Mouse (Mus musculus): ENCODE data around the gene Ltbp1. TPM values are rescaled to one million over a fixed set of nuclear protein-coding genes. Genes with fewer than 3 reads are reported as not detected.
"Not testable (repeated sequence)": the region's sequence is repeated elsewhere in the genome, so short reads cannot be mapped to it uniquely, and the experiment has no call there.

Gene Ltbp1
- total RNA-seq, 2 experiments from 2014 or later: 8.2 to 8.4 TPM

GRCm38 (mm10) chr17:75097367-75097766 lies 92.0 kb downstream of the Ltbp1 start:
- intact Hi-C loops (cut with DNase I): no loop called here
- DNase-seq (ENCODE audit: low spot score in 2 of 2): no peak

- intact Hi-C loops (cut with DNase I): loop anchor here (10.0 kb wide), 1 partner anchor 254 kb away; no protein-coding TSS in a partner anchor
- DNase-seq (ENCODE audit: low spot score in 2 of 2): no peak
Measured at GRCm38 (mm10) chr17:75101215-75101614, 95.8 kb downstream of the Ltbp1 start.

- DNase-seq (ENCODE audit: low spot score in 2 of 2): no peak
- intact Hi-C loops (cut with DNase I): loop anchor here (10.0 kb wide), 1 partner anchor 253 kb away; no protein-coding TSS in a partner anchor
Measured at GRCm38 (mm10) chr17:75101994-75102393, 96.6 kb downstream of the Ltbp1 start.

GRCm38 (mm10) chr17:75107412-75107811 lies 102.0 kb downstream of the Ltbp1 start:
- intact Hi-C loops (cut with DNase I): loop anchor here (10.0 kb wide), 1 partner anchor 247 kb away; no protein-coding TSS in a partner anchor
- DNase-seq (ENCODE audit: low spot score in 2 of 2): peak; percentile 12 to 15

GRCm38 (mm10) chr17:75107879-75108278 lies 102.5 kb downstream of the Ltbp1 start:
- intact Hi-C loops (cut with DNase I): loop anchor here (10.0 kb wide), 1 partner anchor 247 kb away; no protein-coding TSS in a partner anchor

GRCm38 (mm10) chr17:75109081-75109716 lies 103.8 kb downstream of the Ltbp1 start:
- no peak for DNase-seq (ENCODE audit: low spot score in 2 of 2)
- intact Hi-C loops (cut with DNase I): loop anchor here (10.0 kb wide), 1 partner anchor 246 kb away; no protein-coding TSS in a partner anchor

More at GRCm38 (mm10) chr17:75107879-75108278, 102.5 kb downstream of the Ltbp1 start:
- no peak for DNase-seq (ENCODE audit: low spot score in 2 of 2)

GRCm38 (mm10) chr17:75110252-75111205 lies 105.2 kb downstream of the Ltbp1 start:
- intact Hi-C loops (cut with DNase I): no loop called here
- DNase-seq (ENCODE audit: low spot score in 2 of 2): no peak

- intact Hi-C loops (cut with DNase I): no loop called here
- DNase-seq (ENCODE audit: low spot score in 2 of 2): no peak
Measured at GRCm38 (mm10) chr17:75115594-75115993, 110.2 kb downstream of the Ltbp1 start.

GRCm38 (mm10) chr17:75118896-75119295 lies 113.5 kb downstream of the Ltbp1 start:
- DNase-seq (ENCODE audit: low spot score in 2 of 2): no peak
- intact Hi-C loops (cut with DNase I): no loop called here

GRCm38 (mm10) chr17:75119422-75119821 lies 114.1 kb downstream of the Ltbp1 start:
- no peak for DNase-seq (ENCODE audit: low spot score in 2 of 2)
- intact Hi-C loops (cut with DNase I): no loop called here

GRCm38 (mm10) chr17:75120071-75120470 lies 114.7 kb downstream of the Ltbp1 start:
- intact Hi-C loops (cut with DNase I): no loop called here
- no peak for DNase-seq (ENCODE audit: low spot score in 2 of 2)

- no peak for DNase-seq (ENCODE audit: low spot score in 2 of 2)
- intact Hi-C loops (cut with DNase I): no loop called here
Measured at GRCm38 (mm10) chr17:75122584-75123282, 117.4 kb downstream of the Ltbp1 start.

- no peak for DNase-seq (ENCODE audit: low spot score in 2 of 2)
- intact Hi-C loops (cut with DNase I): no loop called here
Measured at GRCm38 (mm10) chr17:75128337-75128935, 123.1 kb downstream of the Ltbp1 start.

GRCm38 (mm10) chr17:75133983-75134382 lies 128.6 kb downstream of the Ltbp1 start:
- DNase-seq (ENCODE audit: low spot score in 2 of 2): no peak
- intact Hi-C loops (cut with DNase I): no loop called here

- DNase-seq (ENCODE audit: low spot score in 2 of 2): no peak
- intact Hi-C loops (cut with DNase I): no loop called here
Measured at GRCm38 (mm10) chr17:75139731-75140130, 134.4 kb downstream of the Ltbp1 start.

- intact Hi-C loops (cut with DNase I); DNase-seq (ENCODE audit: low spot score in 2 of 2): not testable (repeated sequence)
Measured at GRCm38 (mm10) chr17:75142845-75143244, 137.5 kb downstream of the Ltbp1 start.

GRCm38 (mm10) chr17:75143927-75144326 lies 138.6 kb downstream of the Ltbp1 start:
- no peak for DNase-seq (ENCODE audit: low spot score in 2 of 2)
- intact Hi-C loops (cut with DNase I): no loop called here

- no peak for DNase-seq (ENCODE audit: low spot score in 2 of 2)
- intact Hi-C loops (cut with DNase I): no loop called here
Measured at GRCm38 (mm10) chr17:75147218-75147617, 141.8 kb downstream of the Ltbp1 start.

- peak in 1 of 2 experiments; percentile 18 for DNase-seq (ENCODE audit: low spot score in 2 of 2)
- intact Hi-C loops (cut with DNase I): no loop called here
Measured at GRCm38 (mm10) chr17:75151800-75152199, 146.4 kb downstream of the Ltbp1 start.
